Mouse (Mus musculus) T-helper 2 cell (primary cell): ENCODE data around the gene Pcmt1.

ENCODE experiments used
- in situ Hi-C: fragments of 300-600 bp; cut with MboI, MseI; formaldehyde crosslinking; loops from one replicate; pipeline ENCODE4 v1.15.1; 2025; ENCODE audit warnings: high pct_unique_total_duplicates

The Pcmt1 gene

DNA sequence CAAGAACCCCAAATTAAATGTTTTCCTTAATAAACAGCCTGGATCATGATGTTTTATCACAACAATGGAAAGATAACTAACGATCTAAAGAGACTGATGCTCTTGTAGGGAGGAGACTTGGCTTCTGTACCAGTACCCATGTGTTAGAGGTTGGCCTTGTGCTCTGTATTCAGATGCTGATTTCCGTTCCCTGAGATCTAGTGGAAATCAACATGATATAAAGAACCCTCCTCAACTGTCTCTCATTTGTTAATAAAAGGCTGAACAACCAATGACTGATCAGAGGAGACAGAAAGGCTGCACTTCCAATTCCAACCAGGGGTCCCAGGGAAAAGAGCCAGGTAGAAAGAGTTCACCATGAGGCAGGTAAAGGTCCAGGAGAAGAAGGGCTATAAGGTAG, 35.0 kb downstream of the Pcmt1 start:
- in situ Hi-C loops: no loop called here

GRCm38 (mm10) chr10:7640366-7640765, 40.6 kb downstream of the Pcmt1 start:
- in situ Hi-C loops: no loop called here

DNA sequence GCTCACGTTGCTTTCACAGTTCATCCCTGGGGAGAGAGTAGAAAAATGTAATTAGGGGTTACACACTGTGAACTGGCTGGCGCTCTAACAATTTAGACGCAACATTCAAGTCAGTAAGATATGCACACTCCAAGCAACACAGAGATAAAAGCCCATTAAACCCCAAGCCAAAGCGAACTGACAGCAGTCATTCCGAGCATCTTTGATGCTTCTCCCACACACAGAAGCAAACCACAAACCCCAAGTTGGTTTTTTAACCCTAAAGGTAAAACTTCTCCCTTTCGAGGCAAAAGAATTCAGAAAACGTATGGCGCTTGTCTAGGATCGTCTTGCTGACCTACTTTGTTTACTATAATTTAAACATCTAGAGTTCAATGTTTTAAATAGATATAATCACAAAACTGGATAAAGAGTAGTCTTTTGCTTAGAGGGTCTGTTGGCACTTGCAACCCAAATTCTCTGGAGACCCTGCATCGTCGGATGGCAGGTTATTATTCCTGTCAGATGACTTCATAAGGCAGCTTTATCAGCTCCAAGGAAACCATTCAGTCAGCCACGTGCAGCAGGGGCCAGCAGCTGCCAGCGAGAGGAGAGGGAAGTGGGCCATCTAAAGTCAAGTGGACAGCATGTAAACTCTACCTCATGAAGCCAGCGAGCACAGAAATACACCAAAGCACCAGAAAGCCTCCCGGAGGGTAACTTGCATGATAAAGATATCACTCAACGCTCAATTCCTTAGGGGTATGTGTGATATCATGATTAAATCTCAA, 49.8 kb downstream of the Pcmt1 start:
- in situ Hi-C loops: no loop called here

- in situ Hi-C loops: no loop called here
Observed at GRCm38 (mm10) chr10:7630286-7630685, 50.6 kb downstream of the Pcmt1 start.

GRCm38 (mm10) chr10:7629092-7629491, 51.8 kb downstream of the Pcmt1 start:
- in situ Hi-C loops: no loop called here

- in situ Hi-C loops: loop anchor here (25.0 kb wide), 1 partner anchor 287 kb away; no protein-coding TSS in a partner anchor
Observed at GRCm38 (mm10) chr10:7623861-7624518, 56.9 kb downstream of the Pcmt1 start.

DNA sequence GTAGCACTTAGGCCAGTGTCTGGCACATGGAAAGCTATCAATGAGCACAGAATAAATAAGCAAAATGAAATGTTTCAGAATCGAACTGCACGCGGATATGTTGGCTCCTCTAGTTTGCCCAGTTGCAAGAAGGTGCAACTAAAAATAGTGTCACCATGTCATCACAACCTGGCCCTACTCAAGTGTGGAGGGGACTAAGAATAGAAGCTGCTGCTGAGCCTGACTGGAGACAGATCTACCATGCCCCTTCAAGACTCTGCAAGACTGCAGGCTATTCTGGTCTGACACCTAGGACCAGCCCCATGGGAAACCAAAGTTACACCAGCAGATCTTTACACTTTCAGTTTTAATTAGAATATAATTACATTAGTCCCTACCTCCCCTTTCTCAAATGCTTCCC, 58.6 kb downstream of the Pcmt1 start:
- in situ Hi-C loops: loop anchor here (25.0 kb wide), 1 partner anchor 285 kb away; no protein-coding TSS in a partner anchor

- in situ Hi-C loops: loop anchor here (25.0 kb wide), 1 partner anchor 283 kb away; no protein-coding TSS in a partner anchor
Observed at GRCm38 (mm10) chr10:7620723-7621122, 60.2 kb downstream of the Pcmt1 start.

- in situ Hi-C loops: loop anchor here (25.0 kb wide), 1 partner anchor 283 kb away; no protein-coding TSS in a partner anchor
Observed at GRCm38 (mm10) chr10:7619821-7620241, 61.1 kb downstream of the Pcmt1 start.

GRCm38 (mm10) chr10:7617556-7617955, 63.4 kb downstream of the Pcmt1 start:
- in situ Hi-C loops: loop anchor here (25.0 kb wide), 1 partner anchor 280 kb away; no protein-coding TSS in a partner anchor

DNA sequence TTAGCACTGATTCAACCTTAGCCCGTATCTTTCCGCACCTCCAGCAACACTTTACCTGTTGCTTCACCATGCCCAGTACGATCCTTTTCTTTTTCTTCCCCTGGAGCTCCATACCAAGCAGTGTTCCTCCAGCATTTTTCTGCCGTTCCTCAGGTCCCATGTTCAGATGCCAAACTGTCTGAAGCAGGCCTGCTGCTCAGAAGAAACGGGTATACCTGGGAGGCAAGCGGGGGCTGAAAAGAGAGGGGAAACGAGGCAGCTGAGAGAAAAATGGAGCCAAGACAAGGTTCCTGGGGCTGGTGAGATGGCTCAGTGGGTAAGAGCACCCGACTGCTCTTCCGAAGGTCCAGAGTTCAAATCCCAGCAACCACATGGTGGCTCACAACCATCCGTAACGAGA, 63.8 kb downstream of the Pcmt1 start:
- in situ Hi-C loops: loop anchor here (25.0 kb wide), 1 partner anchor 280 kb away; no protein-coding TSS in a partner anchor

GRCm38 (mm10) chr10:7614834-7615233, 66.1 kb downstream of the Pcmt1 start:
- in situ Hi-C loops: loop anchor here (25.0 kb wide), 1 partner anchor 278 kb away; no protein-coding TSS in a partner anchor

DNA sequence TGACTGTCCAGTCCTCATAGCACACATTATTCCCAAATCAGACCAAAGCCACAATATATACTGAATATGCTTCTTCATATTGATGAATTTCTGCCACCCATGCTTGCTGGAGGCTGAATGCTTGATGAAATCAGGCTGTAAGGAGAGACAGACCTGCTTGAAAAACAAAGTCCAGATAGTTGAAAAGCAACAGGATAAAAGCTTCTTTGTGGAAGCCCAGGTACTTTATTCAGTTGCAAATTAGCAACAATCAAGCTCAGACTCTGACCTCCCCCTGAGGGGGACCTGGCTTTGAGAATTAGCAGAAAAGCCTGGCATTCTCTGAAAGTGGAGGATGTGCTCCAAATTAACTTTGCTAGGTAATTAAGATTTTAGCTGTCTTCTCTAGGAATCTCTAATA, 68.7 kb downstream of the Pcmt1 start:
- in situ Hi-C loops: loop anchor here (25.0 kb wide), 1 partner anchor 275 kb away; no protein-coding TSS in a partner anchor

GRCm38 (mm10) chr10:7611647-7612046, 69.3 kb downstream of the Pcmt1 start:
- in situ Hi-C loops: loop anchor here (25.0 kb wide), 1 partner anchor 274 kb away; no protein-coding TSS in a partner anchor

GRCm38 (mm10) chr10:7608611-7609010, 72.3 kb downstream of the Pcmt1 start:
- in situ Hi-C loops: loop anchor here (10.0 to 25.0 kb wide), 2 partner anchors 271 to 374 kb away; no protein-coding TSS in a partner anchor

DNA sequence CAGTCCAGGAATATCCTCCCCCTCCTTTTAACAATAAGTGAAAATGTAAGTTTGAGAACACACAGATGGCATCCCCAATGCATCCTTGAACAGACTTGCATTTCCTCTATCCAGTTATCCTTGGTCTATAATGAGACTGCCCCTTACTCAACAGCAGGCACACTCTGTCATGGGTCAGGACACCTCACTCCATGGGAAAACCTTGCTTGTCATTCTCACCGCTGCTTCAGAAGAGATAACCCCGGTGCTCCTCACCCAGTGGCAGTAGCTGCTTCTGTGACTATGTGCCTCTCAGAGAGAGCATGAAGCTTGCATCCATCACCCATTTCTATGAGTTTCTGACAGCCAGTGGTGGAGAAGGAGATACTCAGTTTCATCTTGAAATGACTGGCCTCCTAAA, 74.5 kb downstream of the Pcmt1 start:
- in situ Hi-C loops: loop anchor here (10.0 to 25.0 kb wide), 2 partner anchors 269 to 372 kb away; no protein-coding TSS in a partner anchor

GRCm38 (mm10) chr10:7605168-7605567, 75.8 kb downstream of the Pcmt1 start:
- in situ Hi-C loops: loop anchor here (10.0 to 25.0 kb wide), 2 partner anchors 268 to 370 kb away; no protein-coding TSS in a partner anchor

DNA sequence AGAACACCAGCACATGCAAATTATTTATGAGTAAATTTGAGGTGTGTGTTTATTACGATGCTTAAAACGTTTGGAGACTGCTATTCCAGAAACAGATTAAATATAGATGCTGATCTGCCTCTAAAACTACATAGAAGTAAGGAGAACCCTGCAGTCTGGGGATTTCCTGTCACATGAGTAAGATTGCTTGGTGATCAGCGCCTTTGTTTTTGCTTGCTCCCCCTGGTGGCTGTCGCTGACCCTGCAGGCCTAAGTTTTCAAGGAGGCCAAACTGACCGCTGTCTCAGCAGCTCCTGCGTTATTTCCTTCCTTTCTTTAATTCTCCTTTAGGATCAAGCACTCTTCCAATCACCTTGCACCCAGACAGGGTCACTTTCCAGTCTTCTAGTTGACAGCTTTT, 80.3 kb downstream of the Pcmt1 start:
- in situ Hi-C loops: loop anchor here (10.0 to 25.0 kb wide), 2 partner anchors 263 to 366 kb away; no protein-coding TSS in a partner anchor

GRCm38 (mm10) chr10:7598177-7598576, 82.8 kb downstream of the Pcmt1 start:
- in situ Hi-C loops: loop anchor here (5.0 to 25.0 kb wide), 3 partner anchors 126 to 914 kb away; partner anchors contain the start of genes Ulbp1 and Ust

DNA sequence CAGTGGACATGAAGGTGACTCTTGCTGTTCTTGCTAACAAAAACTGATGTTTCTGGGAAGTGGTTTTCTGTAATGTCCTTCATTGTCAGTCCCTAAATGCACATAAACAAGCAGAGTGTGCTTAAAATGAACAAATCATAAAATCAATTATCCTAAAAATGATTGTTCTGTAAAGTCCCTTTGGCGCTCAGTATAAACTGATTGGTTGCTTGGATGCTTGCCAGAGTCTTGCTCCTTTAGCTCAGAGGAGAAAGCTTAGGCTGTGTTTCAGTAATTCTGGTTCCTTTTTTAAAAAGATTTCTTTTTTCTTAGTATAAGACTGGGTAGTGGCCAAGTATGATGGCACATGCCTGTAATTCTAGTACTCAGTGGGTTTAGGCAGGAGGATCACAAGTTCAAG, 84.7 kb downstream of the Pcmt1 start:
- in situ Hi-C loops: loop anchor here (5.0 to 25.0 kb wide), 3 partner anchors 124 to 916 kb away; partner anchors contain the start of genes Ulbp1 and Ust

- in situ Hi-C loops: loop anchor here (5.0 to 25.0 kb wide), 3 partner anchors 122 to 918 kb away; partner anchors contain the start of genes Ulbp1 and Ust
Observed at GRCm38 (mm10) chr10:7594797-7595196, 86.1 kb downstream of the Pcmt1 start.

DNA sequence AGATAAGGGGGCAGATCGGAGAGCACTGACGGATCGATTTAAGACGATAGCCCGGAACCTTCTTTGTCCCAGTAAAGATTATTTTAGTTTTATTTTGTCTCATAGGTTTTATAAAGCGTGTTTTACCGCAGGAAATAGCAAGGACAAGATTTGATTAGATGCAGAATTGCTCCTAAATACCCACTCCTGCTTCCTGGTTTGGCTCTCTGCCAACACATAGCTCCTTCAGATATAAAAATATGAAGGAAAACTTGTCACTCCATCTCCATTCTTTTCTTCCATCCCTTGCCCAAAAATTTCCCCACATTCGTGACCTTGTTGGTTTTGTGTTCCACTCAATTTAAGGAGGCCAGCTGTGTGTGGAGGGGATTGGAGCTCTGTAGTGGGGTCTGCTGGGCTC, 90.1 kb downstream of the Pcmt1 start:
- in situ Hi-C loops: loop anchor here (25.0 kb wide), 2 partner anchors 603 to 922 kb away; partner anchors contain the start of gene Ust
